Mouse (Mus musculus) limb, embryonic 13.5 days (tissue): ENCODE measurements around the gene Dmd. TPM values are rescaled to one million over a fixed set of nuclear protein-coding genes. Genes with fewer than 3 reads are reported as not detected.

Experiments used
- ATAC-seq: fragments of 200-750 bp; cut with Nextera tagmentation; 2 replicates; pipeline ENCODE4 v1.8.0; 2017; ENCODE audit warnings: low read depth, moderate number of reproducible peaks, moderate TSS enrichment; ENCODE audit not compliant: low FRiP score
- H3K27ac ChIP-seq: fragments of 300-500 bp; sonication (generic); 2 replicates; pipeline ENCODE4 v1.5.1; 2015; ENCODE audit warnings: inconsistent platforms, mild to moderate bottlenecking, moderate library complexity
- H3K27me3 ChIP-seq: fragments of 300-500 bp; sonication (generic); 2 replicates; pipeline ENCODE4 v1.6.1; 2015; ENCODE audit warnings: mild to moderate bottlenecking, inconsistent platforms
- H3K36me3 ChIP-seq: fragments of 300-500 bp; sonication (generic); 2 replicates; pipeline ENCODE4 v1.6.1; 2015; ENCODE audit warnings: inconsistent platforms, mild to moderate bottlenecking, moderate library complexity
- H3K4me1 ChIP-seq: fragments of 300-500 bp; sonication (generic); 2 replicates; pipeline ENCODE4 v1.6.1; 2015; ENCODE audit warnings: inconsistent platforms
- H3K4me2 ChIP-seq: fragments of 300-500 bp; sonication (generic); replicated peaks from 2 replicates; pipeline ENCODE4 v1.6.1; 2015; ENCODE audit warnings: inconsistent platforms, mild to moderate bottlenecking, moderate library complexity
- H3K4me3 ChIP-seq: fragments of 300-500 bp; sonication (generic); 2 replicates; pipeline ENCODE4 v1.5.1; 2015; ENCODE audit warnings: moderate library complexity, mild to moderate bottlenecking, inconsistent platforms
- H3K9ac ChIP-seq: fragments of 300-500 bp; sonication (generic); 2 replicates; pipeline ENCODE4 v1.6.1; 2015; ENCODE audit warnings: mild to moderate bottlenecking, inconsistent platforms
- H3K9me3 ChIP-seq: fragments of 300-500 bp; sonication (generic); 2 replicates; pipeline ENCODE4 v1.6.1; 2016; ENCODE audit warnings: inconsistent platforms
- WGBS: fragments of 180-500 bp; shearing (Covaris S2); methylation state at CpG from one replicate; pipeline ENCODE4 v1.1.7; 2015; 5-methylcytosine and 5-hydroxymethylcytosine counted together
- polyA plus RNA-seq: library from polyadenylated mRNA; unstranded; fragments of >200 nt; fragmentation: Nextera tagmentation; extraction: Ambion mirVana; gene quantifications from 2 replicates; pipeline ENCODE4 v1.2.1, GENCODE M21; 2015

Dmd gene
- polyA plus RNA-seq, 1 experiment from 2014 or later: 17.5 TPM

DNA sequence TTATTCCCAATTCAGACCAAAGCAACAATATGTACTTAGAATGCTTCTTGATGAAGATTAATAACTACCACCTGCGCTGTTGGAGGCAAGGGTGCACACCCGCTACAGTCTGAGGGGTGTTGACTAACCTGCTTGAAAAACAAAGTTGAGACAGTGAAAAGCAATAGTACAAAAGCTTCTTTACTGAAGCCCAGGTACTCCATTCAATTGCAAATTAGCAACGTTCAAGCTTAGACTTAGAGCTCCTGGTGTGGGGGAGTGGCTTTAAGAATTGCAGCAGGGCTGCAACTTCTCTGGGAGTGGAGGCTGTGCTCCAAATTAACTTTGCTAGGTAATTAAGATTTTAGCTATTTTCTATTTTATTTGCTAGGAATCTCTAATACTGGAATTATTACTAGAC, 1495.3 kb downstream of the Dmd start:
- Histone ChIP-seq H3K36me3 (no peaks in the 10 kb centered on the region), H3K9me3 (no peaks in the 10 kb centered on the region), H3K4me1 (no peaks in the 10 kb centered on the region), H3K4me2 (no peak overlapping the region), H3K27ac (no peak overlapping the region), H3K4me3 (no peak overlapping the region), H3K9ac (no peak overlapping the region), H3K27me3 (no peaks in the 10 kb centered on the region)
- no peak for ATAC-seq
- WGBS: 49% methylated on average over 3 of the region's 3 CpGs

DNA sequence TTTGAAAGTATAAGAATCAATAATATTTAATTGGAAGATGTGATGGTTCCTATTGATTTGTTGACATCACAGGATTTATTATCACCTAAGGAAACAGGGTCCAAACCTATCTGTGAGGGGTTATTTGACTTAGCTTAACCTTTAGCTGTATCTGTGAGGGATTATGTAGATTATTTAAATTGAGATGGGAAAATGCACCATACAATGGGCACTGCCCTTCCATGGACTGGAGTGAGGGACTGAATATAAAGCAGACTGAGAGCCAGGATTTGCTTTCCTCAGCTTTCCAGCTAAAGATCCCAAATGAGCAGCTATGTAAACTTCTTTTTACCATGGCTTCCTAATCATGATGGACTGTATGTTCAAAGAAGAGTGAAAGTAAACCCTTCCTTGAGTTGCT, 1496.0 kb downstream of the Dmd start:
- H3K27ac ChIP-seq: no peak overlapping the region
- ATAC-seq: no peak
- no peaks in the 10 kb centered on the region for H3K27me3 ChIP-seq
- H3K4me3 ChIP-seq: no peak overlapping the region
- no peaks in the 10 kb centered on the region for H3K4me1 ChIP-seq
- H3K9me3 ChIP-seq: no peaks in the 10 kb centered on the region
- H3K36me3 ChIP-seq: no peaks in the 10 kb centered on the region
- no peak overlapping the region for H3K9ac ChIP-seq
- no peak overlapping the region for H3K4me2 ChIP-seq

DNA sequence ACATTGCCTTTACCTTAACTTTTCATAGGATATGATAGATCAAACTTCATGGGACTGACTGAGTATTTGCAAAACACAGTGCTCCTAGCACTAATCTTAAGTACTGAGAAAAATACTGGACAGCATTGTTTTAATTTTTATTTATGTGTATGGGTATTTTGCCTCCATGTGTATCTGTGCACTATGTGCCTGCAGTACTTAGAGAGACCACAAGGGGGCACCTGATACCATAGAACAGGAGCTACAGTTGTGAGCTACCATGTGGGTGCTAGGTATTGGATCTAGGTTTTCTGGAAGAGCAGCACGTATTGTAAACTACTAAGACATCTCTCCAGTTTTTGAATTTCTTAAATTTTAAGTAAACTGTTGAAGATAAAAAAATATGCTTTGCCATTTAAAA, 1505.8 kb downstream of the Dmd start:
- no peak overlapping the region for H3K27ac ChIP-seq
- no peaks in the 10 kb centered on the region for H3K27me3 ChIP-seq
- no peak overlapping the region for H3K4me2 ChIP-seq
- H3K9me3 ChIP-seq: no peaks in the 10 kb centered on the region
- no peaks in the 10 kb centered on the region for H3K36me3 ChIP-seq
- H3K9ac ChIP-seq: no peak overlapping the region
- H3K4me3 ChIP-seq: no peak overlapping the region
- no peak for ATAC-seq
- 84% methylated on average over 1 of the region's 1 CpGs for WGBS
- no peaks in the 10 kb centered on the region for H3K4me1 ChIP-seq

DNA sequence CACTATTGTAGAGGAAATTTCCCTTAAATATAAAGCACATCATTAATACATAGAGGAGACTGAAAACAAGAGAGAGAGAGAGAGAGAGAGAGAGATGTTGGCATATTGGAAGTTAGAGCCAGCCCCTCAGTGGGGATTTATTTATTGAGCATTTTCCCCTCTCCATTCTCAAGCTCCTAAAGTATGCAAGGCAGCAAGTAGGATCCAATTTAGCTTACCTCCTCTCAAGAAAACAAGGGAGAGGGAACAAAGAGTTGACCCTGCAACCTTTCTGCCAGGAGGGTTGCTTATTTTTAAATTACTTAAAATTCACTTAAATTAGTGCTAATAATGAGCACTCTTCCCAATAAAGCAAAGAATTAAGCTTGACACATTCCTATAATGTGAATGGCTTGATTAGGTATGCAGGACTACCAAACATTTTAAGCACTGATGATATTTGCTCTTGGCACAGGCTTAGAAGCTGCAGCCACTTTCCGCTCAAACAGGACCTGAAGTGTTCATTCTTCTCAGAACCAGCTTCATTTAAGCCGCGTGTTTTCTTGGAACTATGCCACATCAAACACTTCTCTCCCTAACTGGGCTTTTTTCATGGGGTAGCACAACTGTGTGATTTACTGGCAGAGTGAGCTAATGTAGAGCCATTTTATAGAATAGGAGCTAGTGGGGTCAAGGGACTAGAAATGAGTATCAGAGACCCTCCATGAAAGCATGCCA, 1566.1 kb downstream of the Dmd start:
- H3K27me3 ChIP-seq: no peaks in the 10 kb centered on the region
- H3K36me3 ChIP-seq: no peaks in the 10 kb centered on the region
- H3K27ac ChIP-seq: no peak overlapping the region
- H3K4me1 ChIP-seq: no peaks in the 10 kb centered on the region
- H3K4me3 ChIP-seq: no peak overlapping the region
- peak; percentile 61; the same call in 1 of the 2 replicates for ATAC-seq
- H3K4me2 ChIP-seq: no peak overlapping the region
- no peaks in the 10 kb centered on the region for H3K9me3 ChIP-seq
- WGBS: 46% methylated on average over 3 of the region's 3 CpGs
- H3K9ac ChIP-seq: no peak overlapping the region

DNA sequence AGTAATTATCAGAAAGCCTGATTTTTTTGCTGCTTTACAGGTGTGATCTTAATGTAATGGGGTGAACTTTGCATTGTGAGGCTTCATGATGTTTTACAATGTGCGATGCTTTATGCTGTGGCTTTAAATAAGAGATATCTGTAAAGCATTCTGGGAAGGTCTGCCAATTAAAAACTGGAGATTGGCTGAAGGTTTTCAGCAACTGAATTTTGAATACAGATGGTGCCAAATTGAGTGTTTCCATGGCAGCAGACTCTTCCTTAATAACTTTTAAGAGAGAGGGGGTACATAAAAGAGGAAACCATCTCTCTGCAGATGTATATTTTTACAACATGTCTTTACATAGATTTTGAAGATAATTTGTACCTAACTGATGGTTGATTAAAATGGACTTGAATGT, 1603.3 kb downstream of the Dmd start:
- no peak overlapping the region for H3K9ac ChIP-seq
- H3K4me3 ChIP-seq: no peak overlapping the region
- no peak overlapping the region for H3K27ac ChIP-seq
- no peaks in the 10 kb centered on the region for H3K4me1 ChIP-seq
- H3K4me2 ChIP-seq: no peak overlapping the region
- no peaks in the 10 kb centered on the region for H3K27me3 ChIP-seq
- H3K36me3 ChIP-seq: no peaks in the 10 kb centered on the region
- 79% methylated on average over 1 of the region's 1 CpGs for WGBS
- H3K9me3 ChIP-seq: no peaks in the 10 kb centered on the region
- ATAC-seq: no peak

DNA sequence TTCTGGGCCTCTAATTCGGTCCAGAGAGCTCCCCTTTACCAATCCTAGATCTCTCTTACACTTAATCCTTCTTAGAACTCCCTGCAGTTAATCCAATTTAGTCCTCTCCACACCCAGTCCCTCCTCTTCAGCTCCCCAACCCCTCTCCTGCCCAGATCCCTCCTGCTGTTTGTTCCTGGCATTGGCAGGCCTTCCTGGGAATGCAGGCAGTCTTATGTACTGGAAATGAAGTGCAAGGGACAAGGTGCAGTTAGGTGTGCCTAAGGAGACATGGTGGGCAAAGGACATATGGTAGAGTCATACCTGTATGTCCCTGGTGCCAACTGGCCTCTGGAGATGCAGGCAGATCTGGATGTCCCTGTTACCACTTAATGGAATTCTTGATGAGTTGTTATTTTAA, 1604.8 kb downstream of the Dmd start:
- H3K4me1 ChIP-seq: no peaks in the 10 kb centered on the region
- WGBS: 14% methylated on average over 1 of the region's 1 CpGs
- no peaks in the 10 kb centered on the region for H3K9me3 ChIP-seq
- H3K27ac ChIP-seq: no peak overlapping the region
- H3K4me3 ChIP-seq: no peak overlapping the region
- no peak overlapping the region for H3K9ac ChIP-seq
- no peaks in the 10 kb centered on the region for H3K27me3 ChIP-seq
- no peak for ATAC-seq
- no peak overlapping the region for H3K4me2 ChIP-seq
- H3K36me3 ChIP-seq: no peaks in the 10 kb centered on the region

DNA sequence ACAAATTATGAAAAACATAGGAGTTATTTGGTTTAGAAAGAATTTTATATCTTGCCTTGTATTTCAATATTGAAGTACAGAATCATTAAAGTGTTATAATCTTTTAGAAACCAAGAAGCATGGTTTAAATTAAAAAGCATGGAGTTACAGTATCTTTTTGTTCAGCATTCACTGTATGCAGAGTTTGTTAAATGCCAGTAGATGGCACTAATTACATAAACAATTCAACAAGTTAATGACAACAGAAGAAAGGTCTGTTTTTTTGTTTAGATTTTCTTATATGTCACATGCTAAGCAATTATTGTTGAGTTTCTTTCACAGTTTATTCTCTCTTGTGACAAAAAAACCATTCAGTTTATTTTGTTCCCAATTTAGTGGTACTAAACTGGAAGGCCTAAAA, 1649.8 kb downstream of the Dmd start:
- Histone ChIP-seq H3K4me2 (no peak overlapping the region), H3K4me3 (no peak overlapping the region), H3K4me1 (no peaks in the 10 kb centered on the region), H3K9me3 (no peaks in the 10 kb centered on the region), H3K36me3 (no peaks in the 10 kb centered on the region), H3K27ac (no peak overlapping the region), H3K27me3 (no peaks in the 10 kb centered on the region), H3K9ac (no peak overlapping the region)
- ATAC-seq: no peak

DNA sequence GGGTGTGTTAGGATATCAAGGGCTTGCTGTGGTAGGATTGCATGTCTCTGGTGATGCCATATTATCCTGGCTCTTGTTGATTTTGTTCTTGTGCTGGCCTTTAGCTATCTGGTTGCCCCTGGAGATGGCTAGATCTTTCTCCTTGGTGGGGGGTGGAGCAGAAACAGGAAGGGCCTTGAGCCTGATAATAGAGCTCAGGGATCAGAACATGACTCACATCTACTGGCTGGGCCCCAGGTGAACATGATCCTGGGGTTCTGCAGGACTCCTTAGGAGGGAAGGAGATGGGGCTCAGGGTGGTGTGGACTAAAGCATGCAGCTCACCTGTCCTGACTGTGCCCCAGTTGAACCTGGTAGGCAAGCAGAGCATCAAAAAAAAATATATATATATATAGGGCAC, 1691.8 kb downstream of the Dmd start:
- no peak overlapping the region for H3K4me3 ChIP-seq
- H3K27ac ChIP-seq: no peak overlapping the region
- H3K4me2 ChIP-seq: no peak overlapping the region
- no peak overlapping the region for H3K9ac ChIP-seq
- ATAC-seq: no peak
- H3K9me3 ChIP-seq: no peaks in the 10 kb centered on the region
- H3K4me1 ChIP-seq: no peaks in the 10 kb centered on the region
- no peaks in the 10 kb centered on the region for H3K36me3 ChIP-seq
- H3K27me3 ChIP-seq: no peaks in the 10 kb centered on the region

DNA sequence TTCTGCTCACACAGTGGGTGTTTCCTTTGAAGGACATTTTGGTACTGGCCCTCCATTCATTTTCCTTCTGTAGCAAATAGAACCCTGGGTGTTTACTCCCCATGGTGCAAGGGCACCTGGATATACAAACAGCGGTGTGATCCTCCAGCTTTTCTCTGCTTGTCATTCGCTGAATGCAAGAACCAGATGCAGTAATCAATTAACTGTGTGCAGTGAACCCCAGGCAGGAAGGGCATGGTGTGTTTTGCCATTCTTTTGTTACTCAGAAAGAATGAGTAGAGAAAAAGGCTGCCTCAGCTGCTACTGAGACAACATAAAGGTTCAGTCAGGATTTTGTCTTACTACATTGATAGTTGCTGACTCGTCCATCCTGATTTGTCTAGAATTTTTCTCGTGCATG, 1799.0 kb downstream of the Dmd start:
- H3K27me3 ChIP-seq: no peaks in the 10 kb centered on the region
- H3K9me3 ChIP-seq: no peaks in the 10 kb centered on the region
- H3K4me2 ChIP-seq: no peak overlapping the region
- H3K4me1 ChIP-seq: no peaks in the 10 kb centered on the region
- H3K9ac ChIP-seq: no peak overlapping the region
- ATAC-seq: no peak
- H3K4me3 ChIP-seq: no peak overlapping the region
- no peak overlapping the region for H3K27ac ChIP-seq
- 47% methylated on average over 4 of the region's 4 CpGs for WGBS
- no peaks in the 10 kb centered on the region for H3K36me3 ChIP-seq

DNA sequence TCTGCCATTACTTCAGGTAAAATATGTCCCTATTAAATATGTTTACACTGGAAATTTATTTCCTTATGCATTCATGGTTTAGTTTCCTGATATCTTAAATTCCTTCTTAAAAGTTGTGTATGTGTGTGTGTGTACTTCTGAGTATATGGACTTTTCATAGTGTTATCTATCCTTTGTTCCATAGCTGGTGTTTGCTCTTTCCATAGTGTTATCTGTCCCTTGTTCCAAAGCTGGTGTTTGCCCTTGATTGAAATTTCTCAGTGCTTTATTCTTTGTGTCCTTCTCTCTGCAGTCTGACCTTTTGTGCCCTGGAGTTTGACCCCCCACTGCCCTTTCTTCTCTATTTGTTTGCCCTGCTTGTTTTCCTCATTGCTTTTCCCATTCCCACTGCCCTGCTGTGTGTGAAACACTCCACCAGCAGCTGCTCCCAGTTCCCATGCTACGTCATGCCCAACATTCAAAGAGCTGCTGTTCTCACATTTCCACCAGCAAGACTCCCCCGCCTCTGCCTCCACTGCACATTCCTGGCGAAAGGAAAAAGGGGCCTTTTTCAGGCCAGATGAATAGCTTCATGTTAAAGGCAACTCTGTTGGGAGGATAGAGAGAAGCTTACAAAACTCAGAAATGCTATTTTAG, 1911.5 kb downstream of the Dmd start:
- 25% methylated on average over 3 of the region's 3 CpGs for WGBS
- H3K36me3 ChIP-seq: no peaks in the 10 kb centered on the region
- H3K4me1 ChIP-seq: no peaks in the 10 kb centered on the region
- no peaks in the 10 kb centered on the region for H3K9me3 ChIP-seq
- peak; percentile 80 for ATAC-seq
- H3K4me2 ChIP-seq: no peak overlapping the region
- no peaks in the 10 kb centered on the region for H3K27me3 ChIP-seq
- no peak overlapping the region for H3K9ac ChIP-seq
- no peak overlapping the region for H3K4me3 ChIP-seq
- H3K27ac ChIP-seq: no peak overlapping the region

DNA sequence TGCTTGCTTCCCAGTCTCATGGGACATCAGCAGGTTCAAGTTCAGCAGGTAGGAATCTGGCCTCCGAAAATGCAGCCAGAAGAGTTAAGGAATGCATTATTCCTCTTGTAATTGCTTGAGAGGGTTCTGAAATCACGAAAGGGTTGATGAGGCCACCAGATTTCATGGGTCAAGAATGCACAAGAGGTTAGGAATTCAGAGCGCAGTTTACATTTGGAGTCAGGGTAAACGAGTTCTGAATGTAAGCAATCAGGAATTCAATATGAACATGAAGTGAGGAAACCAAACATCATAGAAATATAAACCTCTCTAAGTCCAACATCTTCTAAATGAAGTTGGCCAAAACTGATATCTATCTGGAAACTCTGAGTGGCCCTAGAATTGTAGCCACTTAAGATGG, 1924.4 kb downstream of the Dmd start:
- no peak overlapping the region for H3K9ac ChIP-seq
- WGBS: 64% methylated on average over 4 of the region's 4 CpGs
- no peaks in the 10 kb centered on the region for H3K9me3 ChIP-seq

DNA sequence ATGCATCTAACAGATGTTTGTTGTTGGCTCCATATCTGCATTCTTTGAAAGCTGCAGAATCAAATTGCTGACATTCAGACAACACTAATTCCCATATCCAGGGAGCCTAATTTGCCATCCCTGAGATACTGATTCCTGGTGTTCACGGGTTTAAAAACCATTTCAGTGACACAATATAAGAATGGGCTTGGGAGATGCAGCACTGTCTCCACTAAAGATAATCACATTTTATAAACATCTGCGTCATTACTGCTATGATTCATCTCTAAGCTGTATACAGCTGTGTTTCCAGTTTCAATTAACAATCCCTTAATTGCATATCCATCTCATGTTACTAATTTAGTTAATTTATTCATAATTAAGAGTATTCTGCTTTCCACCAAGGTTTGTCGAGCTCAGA, 1929.5 kb downstream of the Dmd start:
- H3K4me3 ChIP-seq: no peak overlapping the region
- no peaks in the 10 kb centered on the region for H3K36me3 ChIP-seq
- H3K9me3 ChIP-seq: no peaks in the 10 kb centered on the region
- no peak overlapping the region for H3K27ac ChIP-seq
- H3K4me1 ChIP-seq: no peaks in the 10 kb centered on the region
- 50% methylated on average over 3 of the region's 3 CpGs for WGBS
- ATAC-seq: no peak
- no peak overlapping the region for H3K9ac ChIP-seq
- no peaks in the 10 kb centered on the region for H3K27me3 ChIP-seq
- H3K4me2 ChIP-seq: no peak overlapping the region

More for the DNA sequence above, 1924.4 kb downstream of the Dmd start:
- H3K27ac ChIP-seq: no peak overlapping the region
- no peaks in the 10 kb centered on the region for H3K27me3 ChIP-seq
- no peak for ATAC-seq
- H3K4me2 ChIP-seq: no peak overlapping the region
- H3K4me1 ChIP-seq: no peaks in the 10 kb centered on the region
- H3K4me3 ChIP-seq: no peak overlapping the region
- H3K36me3 ChIP-seq: no peaks in the 10 kb centered on the region
